Mouse (Mus musculus) spleen, adult 2 months (tissue): Measurements from ENCODE around the gene Zfp398. TPM values are rescaled to one million over a fixed set of nuclear protein-coding genes. Genes with fewer than 3 reads are reported as not detected.
A peak's percentile ranks its signal among the peaks of the same experiment; 100 is the strongest.

Experiments used
- DNase-seq, 2 experiments: peaks; one replicate each; pipeline versions ENCODE4 v3.0.0 to v3.0.0-alpha.2; 2012 to 2021; ENCODE audit warnings: low spot score in 2 of 2, low read depth in 1 of 2
- H3K27ac ChIP-seq: fragments of 200-500 bp; 2 replicates; pipeline ENCODE4 v1.5.1; 2012; ENCODE audit warnings: low read length, inconsistent platforms; ENCODE audit not compliant: insufficient read depth
- H3K27me3 ChIP-seq: fragments of 200-500 bp; 2 replicates; pipeline ENCODE4 v1.6.1; 2012; ENCODE audit warnings: mild to moderate bottlenecking, moderate library complexity, low read length, inconsistent platforms; ENCODE audit not compliant: control insufficient read depth, insufficient read depth
- H3K36me3 ChIP-seq: fragments of 200-500 bp; 2 replicates; pipeline ENCODE4 v1.6.1; 2012; ENCODE audit warnings: mild to moderate bottlenecking, low read length, inconsistent platforms; ENCODE audit not compliant: control insufficient read depth, insufficient read depth
- H3K4me1 ChIP-seq: fragments of 200-500 bp; 2 replicates; pipeline ENCODE4 v1.6.1; 2011; ENCODE audit warnings: inconsistent platforms; ENCODE audit not compliant: control insufficient read depth, insufficient read depth, insufficient read length
- H3K4me3 ChIP-seq: fragments of 200-500 bp; 2 replicates; pipeline ENCODE4 v1.5.1; 2011; ENCODE audit warnings: mild to moderate bottlenecking, inconsistent platforms; ENCODE audit not compliant: insufficient read depth, insufficient read length; ENCODE audit errors: extremely low read depth
- CTCF ChIP-seq: fragments of 200-500 bp; IDR thresholded peaks from 2 replicates; pipeline ENCODE4 v1.5.1; 2011; ENCODE audit warnings: mild to moderate bottlenecking, inconsistent platforms; ENCODE audit not compliant: insufficient read depth, insufficient read length, insufficient replicate concordance; ENCODE audit errors: extremely low read depth
- POLR2A ChIP-seq: fragments of 200-500 bp; IDR thresholded peaks from 2 replicates; pipeline ENCODE4 v1.6.1; 2011; ENCODE audit warnings: low read depth, low read length, inconsistent platforms
- WGBS: fragments of 180-500 bp; shearing (Covaris S2); methylation state at CpG from one replicate; pipeline ENCODE4 v1.1.7; 2018; 5-methylcytosine and 5-hydroxymethylcytosine counted together
- polyA plus RNA-seq: library from polyadenylated mRNA; depleted of rRNA; stranded (reverse); fragments of >200 nt; gene quantifications from 2 replicates; pipeline ENCODE4 v1.2.3, GENCODE M21; 2012; rRNA removed

Gene Zfp398
- polyA plus RNA-seq, 1 experiment: 13.0 TPM

DNA sequence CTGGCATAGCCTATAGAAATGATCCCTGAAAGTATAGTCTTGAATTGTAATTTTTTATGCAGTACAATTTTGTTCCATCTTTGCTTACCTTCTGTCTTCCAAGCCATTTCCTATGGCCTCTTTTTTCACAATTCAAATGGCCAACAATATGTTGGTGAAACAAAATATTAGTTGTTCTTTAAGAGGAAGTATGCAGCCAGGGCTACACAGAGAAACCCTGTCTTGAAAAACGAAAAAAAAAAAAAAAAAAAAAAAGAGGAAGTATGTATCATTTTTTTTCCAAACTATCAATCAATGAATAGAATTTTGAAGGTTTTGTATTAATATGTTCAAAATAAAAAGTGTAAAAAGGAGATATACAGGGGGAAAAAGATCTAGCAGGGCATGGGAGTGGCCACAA is 76.2 kb downstream of the Zfp398 start:
- H3K27me3 ChIP-seq: no peaks in the 10 kb centered on the region
- no peak overlapping the region for H3K27ac ChIP-seq
- H3K36me3 ChIP-seq: peaks cover 2% of the 10 kb centered on the region
- no peak for DNase-seq
- TF ChIP-seq CTCF (no peak), POLR2A (no peak)
- H3K4me1 ChIP-seq: no peaks in the 10 kb centered on the region
- no peak overlapping the region for H3K4me3 ChIP-seq
- WGBS: 0% methylated on average over 1 of the region's 1 CpGs

DNA sequence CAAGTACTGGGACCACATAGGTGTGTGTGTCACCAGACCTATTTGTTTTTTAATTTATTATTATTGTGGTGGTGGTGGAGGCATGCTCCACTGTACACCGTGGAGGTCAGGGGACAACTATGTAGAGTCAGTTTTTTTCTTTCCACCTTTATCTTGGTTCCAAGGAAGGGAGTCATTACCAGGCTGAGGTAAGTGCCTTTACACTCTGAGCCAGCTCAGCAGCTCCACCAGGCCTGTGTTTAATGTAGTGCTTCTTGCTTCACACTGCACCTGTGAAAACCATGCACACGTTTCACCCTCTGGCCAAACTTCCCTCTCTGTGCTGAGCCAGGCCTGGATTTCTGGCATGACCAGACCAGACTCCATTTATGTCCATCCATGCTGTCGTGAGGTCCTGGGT is 77.5 kb downstream of the Zfp398 start:
- Histone ChIP-seq H3K27me3 (no peaks in the 10 kb centered on the region), H3K27ac (no peak overlapping the region), H3K4me1 (no peaks in the 10 kb centered on the region), H3K4me3 (no peak overlapping the region), H3K36me3 (no peaks in the 10 kb centered on the region)
- DNase-seq: no peak
- 68% methylated on average over 3 of the region's 3 CpGs for WGBS
- TF ChIP-seq POLR2A (no peak), CTCF (no peak)

DNA sequence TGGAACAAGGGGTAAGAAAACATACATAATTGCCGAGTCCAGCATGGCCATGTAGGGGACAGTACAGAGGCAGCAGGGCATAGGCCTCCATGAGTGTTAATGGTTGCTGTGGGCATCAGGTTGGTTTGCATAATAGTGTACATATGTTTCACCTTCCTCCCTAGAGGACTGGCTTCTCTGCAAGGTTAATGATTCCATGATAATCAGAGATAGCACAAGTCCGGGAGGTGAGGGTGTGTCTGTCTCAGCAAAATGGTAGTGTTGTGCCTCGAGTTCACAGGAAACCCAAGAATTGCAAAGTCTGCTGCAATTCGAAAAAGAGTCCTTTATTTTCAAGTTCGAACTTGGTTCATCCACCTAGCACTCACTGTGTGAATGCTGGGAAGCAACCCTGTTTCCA is 81.6 kb downstream of the Zfp398 start:
- Histone ChIP-seq H3K4me3 (no peak overlapping the region), H3K4me1 (peaks cover 4% of the 10 kb centered on the region; the same call in 1 of the 2 replicates), H3K36me3 (no peaks in the 10 kb centered on the region), H3K27me3 (no peaks in the 10 kb centered on the region), H3K27ac (no peak overlapping the region)
- DNase-seq: no peak
- TF ChIP-seq CTCF (no peak), POLR2A (no peak)
- 78% methylated on average over 5 of the region's 5 CpGs for WGBS

DNA sequence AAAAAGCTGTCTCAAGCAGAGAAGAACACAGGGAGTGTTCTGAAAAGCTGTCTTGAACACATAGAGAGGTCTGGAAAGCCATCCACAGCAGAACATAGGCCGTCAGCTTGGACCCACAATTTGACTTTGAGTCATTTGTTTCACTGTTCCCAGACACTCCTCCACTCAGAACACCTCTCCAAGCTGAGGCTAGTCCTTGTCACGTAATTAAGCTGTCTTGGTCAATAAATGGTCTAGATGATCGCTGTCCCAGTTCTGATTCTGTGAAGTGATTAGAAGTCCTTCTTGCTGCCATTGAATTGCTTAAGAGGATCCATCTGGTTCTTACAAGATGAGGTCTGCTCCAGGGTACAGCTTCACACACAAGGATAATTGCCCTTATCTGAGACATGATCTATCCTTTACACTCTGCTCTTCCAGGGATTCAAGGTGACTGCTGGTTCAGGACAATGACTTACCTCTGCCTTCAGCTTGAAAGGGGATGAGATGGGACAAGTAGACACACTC is 83.4 kb downstream of the Zfp398 start:
- Histone ChIP-seq H3K4me1 (peaks cover 8% of the 10 kb centered on the region; the same call in 1 of the 2 replicates), H3K27me3 (no peaks in the 10 kb centered on the region), H3K4me3 (no peak overlapping the region), H3K36me3 (no peaks in the 10 kb centered on the region), H3K27ac (no peak overlapping the region)
- TF ChIP-seq CTCF (no peak), POLR2A (no peak)
- 93% methylated on average over 3 of the region's 3 CpGs for WGBS
- DNase-seq: no peak

DNA sequence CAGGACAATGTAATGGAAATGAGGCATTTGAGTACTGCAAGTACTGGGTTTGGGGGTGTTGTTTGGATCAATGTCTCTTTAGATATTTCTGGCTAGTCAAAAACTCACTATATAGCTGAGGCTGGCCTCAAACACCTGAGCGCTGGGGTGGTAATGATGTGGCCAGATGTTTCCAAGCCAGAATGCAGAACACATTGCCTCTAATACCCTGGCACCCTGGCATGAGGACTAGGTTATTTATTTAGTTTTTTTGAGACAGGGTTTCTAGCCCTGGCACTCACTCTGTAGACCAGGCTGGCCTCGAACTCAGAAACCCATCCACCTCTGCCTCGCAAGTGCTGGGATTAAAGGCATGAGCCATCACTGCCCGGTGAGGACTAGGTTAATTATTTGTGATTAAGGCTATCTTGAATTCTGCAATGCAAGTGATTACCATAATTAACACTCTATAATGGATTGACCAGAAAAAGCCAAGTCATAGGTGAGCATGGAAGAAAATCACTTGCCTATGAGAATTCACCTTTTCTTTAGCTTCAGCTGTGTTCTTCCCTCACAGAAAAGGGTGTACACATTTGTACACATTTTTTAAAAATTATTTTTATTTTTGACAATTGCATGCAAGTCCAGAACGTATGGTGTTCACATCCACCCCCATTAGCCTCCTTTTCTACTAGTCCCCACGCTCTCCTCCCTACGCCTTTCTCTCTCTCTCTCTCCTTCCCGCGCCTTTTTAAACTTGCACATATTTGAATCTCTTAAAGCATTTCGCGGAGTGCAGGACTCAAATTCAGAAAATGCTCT is 84.4 kb downstream of the Zfp398 start:
- Histone ChIP-seq H3K27me3 (no peaks in the 10 kb centered on the region), H3K27ac (0 out of 2 replicates have a peak overlapping the region, but pooled peaks have one; percentile 96), H3K4me3 (peak overlapping the region; percentile 96), H3K36me3 (no peaks in the 10 kb centered on the region), H3K4me1 (peaks cover 8% of the 10 kb centered on the region; the same call in 1 of the 2 replicates)
- DNase-seq: no peak
- no peak for TF ChIP-seq POLR2A
- TF ChIP-seq CTCF: no peak
- WGBS: 34% methylated on average over 11 of the region's 11 CpGs

DNA sequence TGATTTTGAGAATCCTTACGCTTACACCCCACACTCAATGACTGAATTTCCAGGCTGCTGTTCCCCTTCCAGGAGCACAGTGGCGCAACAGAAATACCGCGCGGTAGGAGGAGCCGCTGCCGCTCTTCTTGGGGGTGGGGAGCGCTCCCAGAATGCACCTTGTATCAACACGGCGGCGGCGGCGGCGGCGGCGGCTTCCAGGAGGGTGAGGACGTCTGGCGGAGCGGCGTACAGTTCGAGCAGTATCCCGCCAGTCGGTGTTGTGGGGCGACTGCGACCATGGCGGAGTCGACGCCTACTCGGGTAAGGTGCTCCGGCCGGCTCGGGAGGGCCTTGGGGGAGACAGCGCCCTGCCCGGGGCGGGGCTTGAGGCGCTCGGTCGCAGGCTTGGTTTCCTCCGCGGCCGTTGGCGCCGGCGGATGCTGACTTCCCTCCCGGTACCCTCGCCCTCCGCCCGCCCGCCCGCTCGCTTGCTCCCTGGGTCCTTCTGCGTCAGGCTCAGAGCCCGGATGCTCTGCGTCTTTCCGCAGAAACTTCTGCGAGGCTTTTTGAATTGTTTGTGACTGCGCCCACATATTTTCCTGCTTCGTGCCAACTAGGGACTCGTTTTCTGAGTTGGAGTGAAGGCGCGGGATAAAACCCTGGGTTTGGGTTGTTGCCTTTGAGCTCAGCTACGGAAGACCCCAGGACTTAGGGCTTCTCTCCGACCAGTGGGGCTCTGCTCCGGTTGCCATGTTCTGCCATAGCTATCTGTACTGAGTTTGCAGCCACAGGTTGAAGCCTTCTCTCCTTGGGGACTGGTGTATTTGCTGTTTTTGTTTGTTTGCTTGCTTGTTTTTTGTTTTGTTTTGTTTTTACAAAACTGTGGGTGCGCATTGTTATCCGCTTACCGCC is 85.2 kb downstream of the Zfp398 start, which contains the start of gene Zfp212:
Zfp212 (plus strand) TSS at position 30 of the 894 bp plus-strand sequence.
- DNase-seq: peak; percentile 68 to 82
- Histone ChIP-seq H3K4me1 (peaks cover 8% of the 10 kb centered on the region; the same call in 1 of the 2 replicates), H3K4me3 (peak within 1 kb of the TSS; percentile 96), H3K27me3 (no peaks in the 10 kb centered on the region), H3K36me3 (no peaks in the 10 kb centered on the region), H3K27ac (peak within 1 kb of the TSS; percentile 96)
- TF ChIP-seq POLR2A (peak; percentile 2; the same call in 1 of the 2 replicates), CTCF (peak; percentile 44; the same call in 1 of the 2 replicates)
- WGBS: 1% methylated on average over 67 of the region's 67 CpGs

Other genes starting within 250 kb of the Zfp398 start
- 6.6 and 6.8 TPM in 2 replicates for gene Ezh2, start 240.3 kb upstream of the Zfp398 start, polyA plus RNA-seq
- gene Pdia4, start 22.2 kb upstream of the Zfp398 start, polyA plus RNA-seq: 39.3 and 47.8 TPM in 2 replicates
- 0.06 and 0.13 TPM in 2 replicates for gene Zfp786, start 4.8 kb upstream of the Zfp398 start, polyA plus RNA-seq
- 6.3 and 7.3 TPM in 2 replicates for gene Zfp282, start 41.5 kb downstream of the Zfp398 start, polyA plus RNA-seq
- gene Zfp212, start 84.8 kb downstream of the Zfp398 start, polyA plus RNA-seq: 8.6 and 9.7 TPM in 2 replicates
- gene Zfp956, start 117.7 kb downstream of the Zfp398 start, polyA plus RNA-seq: 17.2 and 21.6 TPM in 2 replicates
- gene Zfp777, start 213.2 kb downstream of the Zfp398 start, polyA plus RNA-seq: 17.1 and 19.2 TPM in 2 replicates